Mouse (Mus musculus) megakaryocyte, adult 5-6 weeks (primary cell): Measurements from ENCODE around the gene Dnajc13. TPM values are rescaled to one million over a fixed set of nuclear protein-coding genes. Genes with fewer than 3 reads are reported as not detected.

Experiments
- ATAC-seq: 2 replicates; pipeline ENCODE4 v1.8.0; 2016; ENCODE audit warnings: mild to moderate bottlenecking, inconsistent platforms; ENCODE audit not compliant: poor library complexity, severe bottlenecking
- total RNA-seq, 2 experiments: library from RNA; stranded (forward) in 1 of 2; stranded (reverse) in 1 of 2; fragments of 153-499, 151-499 nt in 1 of 2; fragments of 221-1000, 200-1000 nt in 1 of 2; gene quantifications; 2 replicates each; pipeline versions ENCODE4 v1.2.3 to v1.2.4; 2015 to 2017

Dnajc13 gene
- total RNA-seq, 2 experiments from 2014 or later, result 45.7 to 68.2 TPM

- no peak for ATAC-seq
These were observed 132.5 kb downstream of the Dnajc13 start for GRCm38 (mm10) chr9:104130141-104130755.

- ATAC-seq, result no peak
These were observed 134.6 kb downstream of the Dnajc13 start for GRCm38 (mm10) chr9:104128110-104128509.

GRCm38 (mm10) chr9:104126833-104127232 lies 135.9 kb downstream of the Dnajc13 start, which contains the start of gene Ackr4:
Gene Ackr4 (minus strand): TSS chr9:104126933.
- ATAC-seq, result no peak

- ATAC-seq, result no peak
These were observed 139.1 kb downstream of the Dnajc13 start for GRCm38 (mm10) chr9:104123622-104124021.

- 0 out of 2 replicates have a peak, but pooled peaks have one; percentile 33 for ATAC-seq
These were observed 139.6 kb downstream of the Dnajc13 start for GRCm38 (mm10) chr9:104123101-104123500.

- no peak for ATAC-seq
These were observed 153.6 kb downstream of the Dnajc13 start for GRCm38 (mm10) chr9:104109151-104109550.

GRCm38 (mm10) chr9:104108571-104109143 lies 154.1 kb downstream of the Dnajc13 start:
- no peak for ATAC-seq

- no peak for ATAC-seq
These were observed 155.2 kb downstream of the Dnajc13 start for GRCm38 (mm10) chr9:104107482-104107881.

GRCm38 (mm10) chr9:104106930-104107329 lies 155.8 kb downstream of the Dnajc13 start:
- no peak for ATAC-seq

GRCm38 (mm10) chr9:104104986-104105385 lies 157.7 kb downstream of the Dnajc13 start:
- ATAC-seq, result no peak

GRCm38 (mm10) chr9:104102901-104103300 lies 159.8 kb downstream of the Dnajc13 start:
- no peak for ATAC-seq

GRCm38 (mm10) chr9:104102301-104102700 lies 160.4 kb downstream of the Dnajc13 start:
- no peak for ATAC-seq

GRCm38 (mm10) chr9:104101458-104101857 lies 161.3 kb downstream of the Dnajc13 start:
- ATAC-seq, result no peak

Other genes starting within 250 kb of the Dnajc13 start
- not detected in 2 replicates for gene Gm28305, start 222.3 kb downstream of the Dnajc13 start, total RNA-seq (2015)
- not detected in 2 replicates for gene Gm28305, start 222.3 kb downstream of the Dnajc13 start, total RNA-seq (2017)
- 31.1 and 32.5 TPM in 2 replicates for gene Uba5, start 199.8 kb downstream of the Dnajc13 start, total RNA-seq (2015)
- gene Uba5, start 199.8 kb downstream of the Dnajc13 start, total RNA-seq (2017), result 28.3 and 28.9 TPM in 2 replicates
- gene Acad11, start 199.6 kb downstream of the Dnajc13 start, total RNA-seq (2015), result 13.2 and 15.0 TPM in 2 replicates
- 9.4 and 13.1 TPM in 2 replicates for gene Acad11, start 199.6 kb downstream of the Dnajc13 start, total RNA-seq (2017)
- gene Ackr4, start 136.0 kb downstream of the Dnajc13 start, total RNA-seq (2015), result 0.11 TPM in 1 of 2 replicates, not detected in the other
- 0.11 and 0.69 TPM in 2 replicates for gene Ackr4, start 136.0 kb downstream of the Dnajc13 start, total RNA-seq (2017)
- 12.8 and 14.8 TPM in 2 replicates for gene Acpp, start 74.8 kb upstream of the Dnajc13 start, total RNA-seq (2015)
- gene Acpp, start 74.8 kb upstream of the Dnajc13 start, total RNA-seq (2017), result 10.9 and 17.7 TPM in 2 replicates